Mouse (Mus musculus): ENCODE results near the gene Chaf1a. TPM values are rescaled to one million over a fixed set of nuclear protein-coding genes. Genes with fewer than 3 reads are reported as not detected.
A peak's percentile ranks its signal among the peaks of the same experiment; 100 is the strongest.

Chaf1a gene
- total and polyA plus RNA-seq, 2 experiments from 2014 or later: 4.6 to 5.9 TPM

DNA sequence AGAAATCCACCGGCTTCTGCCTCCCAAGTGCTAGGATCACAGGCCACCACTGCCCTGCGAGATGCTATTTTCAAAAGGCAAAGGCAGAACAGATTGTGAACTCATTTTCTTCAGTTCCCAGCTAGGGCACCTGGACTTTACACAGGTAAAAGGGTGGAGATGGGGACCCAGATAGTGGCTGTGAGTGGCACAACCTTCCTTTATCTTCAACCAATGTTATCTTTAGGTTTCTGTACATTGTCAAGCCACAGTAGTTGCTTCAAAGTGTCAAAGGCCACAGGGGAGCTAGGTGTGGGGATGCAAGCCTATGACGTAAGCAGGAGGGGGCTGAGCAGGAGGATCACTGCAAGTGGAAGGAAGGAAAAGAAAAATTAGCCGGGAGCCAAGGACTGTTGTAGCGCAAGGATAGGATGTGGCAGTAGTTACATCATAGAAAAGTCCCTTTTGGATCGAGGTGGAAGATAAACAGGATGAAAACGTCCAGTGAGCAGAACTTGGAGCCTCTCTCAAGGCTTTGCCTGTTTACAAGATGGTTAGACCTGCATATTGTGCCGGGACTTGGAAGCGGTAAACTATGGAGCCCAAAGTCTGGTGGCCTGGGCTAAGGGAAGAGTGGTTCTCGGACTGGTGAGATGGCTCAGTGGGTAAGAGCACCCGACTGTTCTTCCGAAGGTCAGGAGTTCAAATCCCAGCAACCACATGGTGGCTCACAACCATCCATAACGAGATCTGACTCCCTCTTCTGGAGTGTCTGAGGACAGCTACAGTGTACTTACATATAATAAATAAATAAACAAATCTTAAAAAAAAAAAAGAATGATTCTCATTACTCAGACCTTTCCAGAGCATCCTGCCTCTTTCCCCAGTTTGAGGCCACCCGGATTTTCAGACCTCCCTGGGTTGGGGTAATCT is 32.5 kb upstream of the Chaf1a start:
- Histone ChIP-seq H3K4me3 (ENCODE audit: low read depth, low read length) (peak overlapping the region; percentile 81), H3K27me3 (ENCODE audit: insufficient read depth, low read length) (no peaks in the 10 kb centered on the region; the same call in 1 of the 2 replicates), H3K27ac (ENCODE audit: low read depth, low read length) (peak overlapping the region; percentile 96), H3K36me3 (ENCODE audit: insufficient read depth) (peaks cover 14% of the 10 kb centered on the region), H3K4me2 (ENCODE audit: low read depth) (peak overlapping the region; percentile 68), H3K9me3 (ENCODE audit: low read length) (no peaks in the 10 kb centered on the region), H3K4me1 (ENCODE audit: insufficient read depth) (peaks cover 18% of the 10 kb centered on the region), H3K9ac (peak overlapping the region; percentile 89)
- WGBS: 33% methylated on average over 13 of the region's 14 CpGs
- peak; percentile 23; the same call in 1 of the 2 replicates for TF ChIP-seq CTCF (IDR thresholded peaks at IDR 0.05; ENCODE audit: low read depth)
- ATAC-seq: peak; percentile 32
- peak; percentile 58 for DNase-seq

DNA sequence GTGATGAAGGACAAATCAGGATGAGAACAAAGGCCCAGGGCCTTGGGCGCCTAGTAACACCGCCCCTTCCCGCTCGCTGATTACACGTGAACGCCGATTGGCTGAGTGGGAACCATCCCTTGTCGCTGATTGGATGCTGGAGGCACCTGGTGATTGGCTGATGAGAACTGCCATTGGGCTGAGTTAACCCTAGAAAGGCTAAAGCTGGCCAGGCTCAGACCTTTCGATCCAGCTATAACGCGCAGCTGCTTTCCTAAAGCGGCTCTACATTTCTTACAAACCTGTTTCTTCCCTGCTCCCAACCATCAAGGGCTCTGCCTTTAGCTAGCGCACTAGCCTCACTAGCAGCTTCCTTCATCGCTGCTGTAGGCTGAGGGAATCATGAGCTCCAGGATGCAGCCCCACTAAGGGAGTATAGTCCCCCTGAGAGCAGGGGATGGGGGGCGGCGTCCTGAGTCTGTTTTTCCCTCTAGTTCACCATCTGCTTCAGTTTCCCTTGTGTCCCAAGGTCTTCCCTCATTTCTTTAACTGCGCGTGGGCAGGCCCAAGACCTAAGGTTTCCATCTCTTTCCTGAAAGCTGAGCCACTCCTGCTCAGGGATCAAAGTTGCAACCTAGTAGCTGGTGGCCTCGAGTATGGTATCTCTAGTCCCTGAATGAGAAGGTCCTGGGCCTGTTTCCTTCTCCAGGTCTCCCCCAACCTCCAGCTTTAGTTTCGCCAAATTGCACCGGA is 31.7 kb upstream of the Chaf1a start:
- Histone ChIP-seq H3K36me3 (ENCODE audit: insufficient read depth) (peaks cover 15% of the 10 kb centered on the region), H3K4me3 (ENCODE audit: low read depth, low read length) (peak overlapping the region; percentile 81), H3K27ac (ENCODE audit: low read depth, low read length) (peak overlapping the region; percentile 96), H3K27me3 (ENCODE audit: insufficient read depth, low read length) (no peaks in the 10 kb centered on the region; the same call in 1 of the 2 replicates), H3K4me2 (ENCODE audit: low read depth) (peak overlapping the region; percentile 68), H3K9me3 (ENCODE audit: low read length) (no peaks in the 10 kb centered on the region), H3K9ac (peak overlapping the region; percentile 89), H3K4me1 (ENCODE audit: insufficient read depth) (peaks cover 18% of the 10 kb centered on the region)
- peak; percentile 0; the same call in 1 of the 2 replicates for TF ChIP-seq CTCF (IDR thresholded peaks at IDR 0.05; ENCODE audit: low read depth)
- DNase-seq: peak; percentile 99
- under 1% methylated on average over 21 of the region's 21 CpGs for WGBS
- peak; percentile 95 for ATAC-seq

DNA sequence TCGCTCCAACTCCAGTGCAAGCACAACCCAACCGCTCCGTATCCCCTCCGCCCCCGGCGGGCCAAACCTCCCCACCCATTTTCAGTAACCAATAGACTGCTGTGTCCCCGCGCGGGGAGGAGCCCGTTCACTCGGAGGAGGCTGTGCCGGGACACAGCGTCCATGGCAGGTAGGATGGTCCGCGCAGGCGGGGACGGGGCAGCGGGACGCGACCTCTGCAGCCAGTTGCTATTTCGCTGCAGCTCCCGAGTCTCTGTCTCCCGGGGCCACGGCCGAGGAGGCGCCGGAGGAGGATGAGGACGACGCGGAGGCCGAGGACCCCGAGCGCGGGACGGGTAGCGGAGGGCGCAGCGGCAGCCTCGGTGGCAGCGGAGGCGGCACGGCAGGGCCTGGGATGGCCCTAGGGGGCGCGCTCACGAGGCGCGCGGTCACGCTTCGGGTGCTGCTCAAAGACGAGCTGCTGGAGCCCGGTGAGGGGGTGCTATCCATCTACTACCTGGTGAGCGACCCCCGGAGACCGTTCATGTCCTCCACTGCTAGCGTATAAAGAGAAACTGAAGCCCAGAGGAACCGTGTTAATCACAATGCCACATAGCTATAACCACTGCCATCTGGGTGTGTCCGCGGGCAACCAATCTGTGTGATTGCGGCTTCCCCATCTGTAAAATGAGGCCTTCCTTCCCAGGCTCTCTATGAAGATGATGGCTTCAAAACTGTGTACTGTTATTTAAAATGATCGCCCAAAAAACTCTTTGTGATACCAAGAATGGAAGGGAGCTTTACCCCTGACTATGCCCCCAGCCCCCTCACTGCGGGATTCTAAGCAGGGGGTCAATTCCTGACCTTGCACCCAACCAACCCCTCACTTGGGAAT is 30.9 kb upstream of the Chaf1a start:
- H3K27me3 ChIP-seq (ENCODE audit: insufficient read depth, low read length): no peaks in the 10 kb centered on the region; the same call in 1 of the 2 replicates
- peaks cover 18% of the 10 kb centered on the region for H3K4me1 ChIP-seq (ENCODE audit: insufficient read depth)
- H3K36me3 ChIP-seq (ENCODE audit: insufficient read depth): peaks cover 18% of the 10 kb centered on the region
- peak; percentile 66 for TF ChIP-seq CTCF (IDR thresholded peaks at IDR 0.05; ENCODE audit: low read depth)
- ATAC-seq (peak; percentile 90), DNase-seq (peak; percentile 93)
- peak overlapping the region; percentile 96 for H3K27ac ChIP-seq (ENCODE audit: low read depth, low read length)
- no peaks in the 10 kb centered on the region for H3K9me3 ChIP-seq (ENCODE audit: low read length)
- WGBS: 1% methylated on average over 62 of the region's 62 CpGs
- peak overlapping the region; percentile 89 for H3K9ac ChIP-seq
- H3K4me3 ChIP-seq (ENCODE audit: low read depth, low read length): peak overlapping the region; percentile 81
- peak overlapping the region; percentile 68 for H3K4me2 ChIP-seq (ENCODE audit: low read depth)

DNA sequence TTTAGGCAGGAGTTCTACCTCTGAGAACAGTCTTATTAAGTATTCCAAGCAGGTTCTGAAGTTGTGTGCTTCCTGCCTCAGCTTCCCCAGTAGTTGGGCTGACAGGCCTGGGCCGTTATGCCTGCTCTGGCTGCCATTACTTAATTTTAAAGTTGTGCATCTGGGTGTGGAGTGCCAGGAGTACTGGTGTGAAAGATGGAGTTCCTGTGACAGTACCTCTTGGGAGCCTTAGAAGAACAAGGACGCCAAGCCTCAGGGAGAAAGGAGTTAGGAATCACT is 30.3 kb upstream of the Chaf1a start:
- Histone ChIP-seq H3K36me3 (ENCODE audit: insufficient read depth) (peaks cover 21% of the 10 kb centered on the region), H3K4me2 (ENCODE audit: low read depth) (peak overlapping the region; percentile 68), H3K9me3 (ENCODE audit: low read length) (no peaks in the 10 kb centered on the region), H3K4me3 (ENCODE audit: low read depth, low read length) (peak overlapping the region; percentile 81), H3K27ac (ENCODE audit: low read depth, low read length) (peak overlapping the region; percentile 96), H3K27me3 (ENCODE audit: insufficient read depth, low read length) (no peaks in the 10 kb centered on the region; the same call in 1 of the 2 replicates), H3K9ac (peak overlapping the region; percentile 89), H3K4me1 (ENCODE audit: insufficient read depth) (peaks cover 18% of the 10 kb centered on the region)
- no peak for DNase-seq
- 51% methylated on average over 2 of the region's 2 CpGs for WGBS
- ATAC-seq: no peak
- no peak for TF ChIP-seq CTCF (IDR thresholded peaks at IDR 0.05; ENCODE audit: low read depth)

DNA sequence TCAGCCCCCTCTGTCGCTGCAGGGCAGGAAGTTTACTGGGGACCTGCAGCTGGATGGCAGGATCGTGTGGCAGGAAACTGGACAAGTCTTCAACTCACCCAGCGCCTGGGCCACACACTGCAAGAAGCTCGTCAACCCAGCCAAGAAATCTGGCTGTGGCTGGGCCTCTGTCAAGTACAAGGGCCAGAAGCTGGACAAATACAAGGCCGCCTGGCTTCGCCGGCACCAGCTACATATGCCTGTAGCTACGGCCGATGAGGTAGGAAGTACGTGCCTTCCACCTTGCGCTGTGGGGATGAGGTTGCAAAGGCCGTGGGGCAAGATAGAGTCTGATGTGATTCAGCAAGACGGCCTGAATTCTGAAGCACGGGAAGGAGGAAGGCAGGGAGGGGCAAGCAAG is 30.0 kb upstream of the Chaf1a start:
- no peak; the same call in 1 of the 2 replicates for TF ChIP-seq CTCF (IDR thresholded peaks at IDR 0.05; ENCODE audit: low read depth)
- H3K27ac ChIP-seq (ENCODE audit: low read depth, low read length): no peak overlapping the region
- 71% methylated on average over 14 of the region's 14 CpGs for WGBS
- H3K36me3 ChIP-seq (ENCODE audit: insufficient read depth): peaks cover 25% of the 10 kb centered on the region
- H3K4me3 ChIP-seq (ENCODE audit: low read depth, low read length): peak overlapping the region; percentile 81
- 0 out of 2 replicates have a peak overlapping the region, but pooled peaks have one; percentile 18 for H3K9ac ChIP-seq
- H3K4me1 ChIP-seq (ENCODE audit: insufficient read depth): peaks cover 18% of the 10 kb centered on the region
- no peak for DNase-seq
- H3K27me3 ChIP-seq (ENCODE audit: insufficient read depth, low read length): no peaks in the 10 kb centered on the region; the same call in 1 of the 2 replicates
- ATAC-seq: no peak
- no peaks in the 10 kb centered on the region for H3K9me3 ChIP-seq (ENCODE audit: low read length)
- H3K4me2 ChIP-seq (ENCODE audit: low read depth): peak overlapping the region; percentile 68

DNA sequence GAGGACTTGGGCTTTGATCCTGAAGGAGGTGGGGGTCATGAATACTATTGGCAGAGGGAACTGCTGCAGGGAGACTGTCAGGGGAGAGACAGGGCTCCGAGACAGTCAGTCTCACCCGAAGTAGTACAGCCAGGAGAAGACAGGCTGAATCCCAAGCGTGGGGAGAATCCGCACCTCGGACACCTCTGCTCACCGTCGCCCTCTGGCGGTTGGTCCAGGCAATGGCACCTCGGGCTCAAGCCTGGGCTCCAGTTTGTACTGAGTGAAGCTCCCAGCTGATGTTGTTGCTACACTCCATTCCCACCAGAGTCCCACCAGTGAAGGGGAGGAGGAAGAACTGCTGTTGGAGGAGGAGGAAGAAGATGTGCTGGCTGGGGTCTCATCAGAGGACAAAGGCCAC is 29.6 kb upstream of the Chaf1a start:
- 6% methylated on average over 9 of the region's 9 CpGs for WGBS
- H3K4me1 ChIP-seq (ENCODE audit: insufficient read depth): peaks cover 18% of the 10 kb centered on the region
- DNase-seq (peak; percentile 65), ATAC-seq (no peak)
- peak; percentile 90 for TF ChIP-seq CTCF (IDR thresholded peaks at IDR 0.05; ENCODE audit: low read depth)
- H3K27ac ChIP-seq (ENCODE audit: low read depth, low read length): no peak overlapping the region
- H3K27me3 ChIP-seq (ENCODE audit: insufficient read depth, low read length): no peaks in the 10 kb centered on the region
- H3K4me3 ChIP-seq (ENCODE audit: low read depth, low read length): peak overlapping the region; percentile 81; the same call in 1 of the 2 replicates
- peak overlapping the region; percentile 31; the same call in 1 of the 2 replicates for H3K9ac ChIP-seq
- H3K4me2 ChIP-seq (ENCODE audit: low read depth): peak overlapping the region; percentile 68
- H3K9me3 ChIP-seq (ENCODE audit: low read length): no peaks in the 10 kb centered on the region
- H3K36me3 ChIP-seq (ENCODE audit: insufficient read depth): peaks cover 29% of the 10 kb centered on the region
